Mouse (Mus musculus) duodenum, adult 2 months (tissue): Measurements from ENCODE around the gene Tbx19. TPM values are rescaled to one million over a fixed set of nuclear protein-coding genes. Genes with fewer than 3 reads are reported as not detected.

Experiments
- polyA plus RNA-seq: library from polyadenylated mRNA; depleted of rRNA; stranded (reverse); fragments of >200 nt; gene quantifications from 2 replicates; pipeline ENCODE4 v1.2.3, GENCODE M21; 2012; ENCODE audit warnings: low replicate concordance; rRNA removed

The Tbx19 gene
- 0.39 TPM in 1 of 2 replicates, not detected in the other for polyA plus RNA-seq

GRCm38 (mm10) chr1:165160723-165161405 is at the start of gene Tbx19:
Gene Tbx19 (minus strand): TSS chr1:165160773.

GRCm38 (mm10) chr1:165193880-165194661 is 33.5 kb upstream of the Tbx19 start, which contains the start of gene Sft2d2:
Gene Sft2d2 (minus strand): TSS chr1:165194438.

Other genes with a start within 250 kb of the Tbx19 start
- 0.55 TPM in 1 of 2 replicates, not detected in the other for gene Xcl1, start 225.2 kb downstream of the Tbx19 start, polyA plus RNA-seq
- gene Sft2d2, start 33.7 kb upstream of the Tbx19 start, polyA plus RNA-seq: 40.5 and 53.1 TPM in 2 replicates
- gene Tiprl, start 76.2 kb upstream of the Tbx19 start, polyA plus RNA-seq: 16.6 and 18.4 TPM in 2 replicates
- gene Gpr161, start 135.0 kb upstream of the Tbx19 start, polyA plus RNA-seq: 0.83 and 1.1 TPM in 2 replicates